27 mouse cellular contexts compared by ENCODE assay signal in genomic region chr11:5042645-5043381, GRCm38 (mm10). TPM values are rescaled to one million over a fixed set of nuclear protein-coding genes. Genes with fewer than 3 reads are reported as not detected.
DNase-seq lines count a peak whose midpoint lies in the region; ATAC-seq lines count a peak whose summit lies in the region.
"Had no signal": no experiment of that assay in that cellular context is flagged by ENCODE, and none has a peak within 500 bp of the region (broad histone marks: within the 10 kb centered on the region; RNA-seq: fewer than 3 reads in every experiment).

No protein-coding gene starts in this region.

- H3K36me3 ChIP-seq in forebrain, embryonic 10.5 days (replicated peaks) = peaks cover 54% of the 10 kb centered on the region

- H3K4me1 ChIP-seq in forebrain, embryonic 10.5 days = peaks cover 6% of the 10 kb centered on the region
- H3K4me1 ChIP-seq: embryonic facial prominence, embryonic 13.5 days; forebrain, embryonic 13.5 days; neural tube, embryonic 12.5 days had no signal

- no peak overlapping the region for H3K27ac ChIP-seq in forebrain, embryonic 10.5 days
- H3K27ac ChIP-seq: embryonic facial prominence, embryonic 13.5 days; forebrain, embryonic 13.5 days; heart, embryonic 13.5 days; hindbrain, postnatal 0 days; limb, embryonic 12.5 days; liver, embryonic 12.5 days; neural tube, embryonic 12.5 days had no signal

- ATAC-seq in cerebellum, adult (ENCODE audit: insufficient number of reproducible peaks, low FRiP score, low TSS enrichment) = peak; percentile 66; the same call in 1 of the 2 replicates
- ATAC-seq in common myeloid progenitor, adult 5-6 weeks (replicated peaks; ENCODE audit: low read depth, poor library complexity, severe bottlenecking) = 0 out of 2 replicates have a peak, but pooled peaks have one; percentile 27
- ATAC-seq: forebrain, embryonic 13.5 days; hindbrain, postnatal 0 days; intestine, postnatal 0 days; liver, embryonic 12.5 days had no signal

- 93% methylated on average over 8 of the region's 8 CpGs for WGBS in forebrain, embryonic 10.5 days

- H3K4me3 ChIP-seq in forebrain, embryonic 10.5 days = no peak overlapping the region
- H3K4me3 ChIP-seq: embryonic facial prominence, embryonic 13.5 days; erythroblast, embryonic 14.5 days; forebrain, embryonic 13.5 days; heart, embryonic 13.5 days; limb, embryonic 12.5 days; liver, embryonic 12.5 days; neural tube, embryonic 12.5 days had no signal

- DNase-seq in cerebellum, postnatal 4 days (ENCODE audit: low spot score in 2 of 2) = no peak
- DNase-seq in 416B (ENCODE audit: low read depth) (peak; percentile 70), MN1 (ENCODE audit: low spot score) (no peak)
- peak; percentile 62 for DNase-seq in cerebellum, adult 9-10 months
- DNase-seq in gastrocnemius, postnatal 4 days (ENCODE audit: low spot score in 2 of 2) = no peak
- DNase-seq in forebrain, embryonic 10.5 days (ENCODE audit: extremely low spot score, low spot score) = no peak
- DNase-seq: adrenal gland, postnatal 25 days; gastrocnemius, postnatal 10 days; heart, adult 18-20 months; heart, postnatal 14 days; kidney, postnatal 4 days; lung, adult 2 months; lung, postnatal 14 days; midbrain, embryonic 14.5 days; right cerebral cortex, postnatal 14 days had no signal

- H3K27me3 ChIP-seq in forebrain, embryonic 10.5 days (ENCODE audit: poor library complexity, severe bottlenecking) = no peaks in the 10 kb centered on the region
- H3K27me3 ChIP-seq: embryonic facial prominence, embryonic 13.5 days; forebrain, embryonic 13.5 days; heart, embryonic 13.5 days; limb, embryonic 12.5 days; neural tube, embryonic 12.5 days had no signal

- no peaks in the 10 kb centered on the region for H3K9me3 ChIP-seq in forebrain, embryonic 10.5 days
- H3K9me3 ChIP-seq: embryonic facial prominence, embryonic 13.5 days; forebrain, embryonic 13.5 days; heart, embryonic 13.5 days; limb, embryonic 12.5 days; liver, embryonic 12.5 days; neural tube, embryonic 12.5 days had no signal

RNA-seq across cellular contexts. Expression of gene Rasl10a, which starts 15.1 kb away (rescaled TPM):
- not detected in 2 replicates for total RNA-seq in common myeloid progenitor, adult 5-6 weeks (2017)
- 1 to 10 TPM; 1.9 to 2.8 TPM for total RNA-seq in gastrocnemius, postnatal 4 days (2021)
- 0.60 and 0.77 TPM in 2 replicates for polyA plus RNA-seq in forebrain, embryonic 10.5 days (2016; fragmentation: Nextera tagmentation; extraction: Ambion mirVana)
- total RNA-seq: megakaryocyte-erythroid progenitor cell, adult 5-6 weeks had no signal
- polyA plus RNA-seq: erythroblast, embryonic 14.5 days; forebrain, embryonic 13.5 days had no signal

RNA-seq across cellular contexts. Expression of gene Gas2l1, which starts 22.3 kb away (rescaled TPM):
- total RNA-seq in common myeloid progenitor, adult 5-6 weeks (2017) = 1.3 TPM in 1 of 2 replicates, not detected in the other
- 10 to 100 TPM; 25.1 to 28.5 TPM for total RNA-seq in gastrocnemius, postnatal 4 days (2021)
- polyA plus RNA-seq in forebrain, embryonic 10.5 days (2016; fragmentation: Nextera tagmentation; extraction: Ambion mirVana) = 20.0 and 20.9 TPM in 2 replicates

RNA-seq across cellular contexts. Expression of gene Rhbdd3, which starts 55.9 kb away (rescaled TPM):
- 17.7 and 24.4 TPM in 2 replicates for total RNA-seq in common myeloid progenitor, adult 5-6 weeks (2017)
- 10 to 100 TPM; 25.7 to 25.8 TPM for total RNA-seq in gastrocnemius, postnatal 4 days (2021)
- 29.7 and 31.6 TPM in 2 replicates for polyA plus RNA-seq in forebrain, embryonic 10.5 days (2016; fragmentation: Nextera tagmentation; extraction: Ambion mirVana)

RNA-seq across cellular contexts. Expression of gene Ap1b1, which starts 56.2 kb away (rescaled TPM):
- total RNA-seq in common myeloid progenitor, adult 5-6 weeks (2017) = 69.1 and 72.2 TPM in 2 replicates
- 10 to 100 TPM; 46.5 to 58.0 TPM for total RNA-seq in gastrocnemius, postnatal 4 days (2021)
- 61.5 and 64.3 TPM in 2 replicates for polyA plus RNA-seq in forebrain, embryonic 10.5 days (2016; fragmentation: Nextera tagmentation; extraction: Ambion mirVana)

RNA-seq across cellular contexts. Expression of gene Ewsr1, which starts 56.3 kb away (rescaled TPM):
- total RNA-seq in common myeloid progenitor, adult 5-6 weeks (2017) = 525 and 659 TPM in 2 replicates
- 100 to 1,000 TPM; 205 to 243 TPM for total RNA-seq in gastrocnemius, postnatal 4 days (2021)
- 896 and 966 TPM in 2 replicates for polyA plus RNA-seq in forebrain, embryonic 10.5 days (2016; fragmentation: Nextera tagmentation; extraction: Ambion mirVana)

Comparison
In these comparisons a context has a peak if more than half of its experiments do, and no peak if none do; other contexts are left out.
1. DNase-seq: peak in 416B (single experiment) and cerebellum, adult 9-10 months (single experiment); none in cerebellum, postnatal 4 days (0 of 2), gastrocnemius, postnatal 4 days (0 of 2), forebrain, embryonic 10.5 days (single experiment) and MN1 (single experiment).
2. RNA of gene Gas2l1, which starts 22.3 kb away (total RNA-seq): 25.1 to 28.5 TPM in gastrocnemius, postnatal 4 days; 1.3 TPM in common myeloid progenitor, adult 5-6 weeks; every median in the first group is over 10 times any median in the second.